Mouse (Mus musculus): ENCODE results near the gene Smc1a. TPM values are rescaled to one million over a fixed set of nuclear protein-coding genes. Genes with fewer than 3 reads are reported as not detected.
"Not testable (repeated sequence)": the region's sequence is repeated elsewhere in the genome, so short reads cannot be mapped to it uniquely, and the experiment has no call there.

The Smc1a gene
- polyA plus RNA-seq, 1 experiment = 111 TPM

DNA sequence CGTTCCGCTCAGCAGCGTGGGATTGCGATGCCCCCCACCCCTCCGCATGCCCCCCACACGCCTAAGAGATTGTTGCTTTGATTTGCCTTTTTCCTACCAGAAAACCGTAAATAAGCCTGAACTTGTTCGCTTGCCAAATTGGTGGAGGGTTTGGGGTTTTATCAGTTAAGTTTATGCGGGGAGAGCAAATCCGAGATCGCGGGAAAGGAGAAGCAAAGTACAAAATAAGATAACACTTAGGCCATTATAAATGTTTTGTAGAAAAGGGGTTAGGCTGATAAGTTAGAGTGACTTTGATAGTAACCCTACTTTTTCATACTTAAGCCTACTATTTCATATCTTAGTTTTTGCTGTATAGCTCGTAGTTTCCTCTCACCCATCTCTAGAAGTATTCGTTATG lies 958 bp downstream of the Smc1a start:
- Histone ChIP-seq H3K4me1 (ENCODE audit: control insufficient read depth, insufficient read depth, low read length) (no peaks in the 10 kb centered on the region; the same call in 1 of the 2 replicates), H3K27ac (ENCODE audit: control insufficient read depth, insufficient read depth, low read depth, low read length, poor library complexity) (peak overlapping the region; percentile 81), H3K4me3 (replicated peaks; ENCODE audit: control insufficient read depth, low read depth, low read length) (peak overlapping the region; percentile 74)
- WGBS = 14% methylated on average over 14 of the region's 14 CpGs
- TF ChIP-seq CTCF (IDR thresholded peaks at IDR 0.05; ENCODE audit: control insufficient read depth, insufficient read depth, low read length) (no peak), POLR2A (IDR thresholded peaks at IDR 0.05; ENCODE audit: borderline replicate concordance, control insufficient read depth, low read depth, low read length) (no peak)

GRCm38 (mm10) chrX:152019294-152019693 lies 3.1 kb downstream of the Smc1a start:
- TF ChIP-seq POLR2A (IDR thresholded peaks at IDR 0.05; ENCODE audit: borderline replicate concordance, control insufficient read depth, low read depth, low read length) (no peak), CTCF (IDR thresholded peaks at IDR 0.05; ENCODE audit: control insufficient read depth, insufficient read depth, low read length) (no peak)
- no peak overlapping the region for H3K4me3 ChIP-seq (replicated peaks; ENCODE audit: control insufficient read depth, low read depth, low read length)
- WGBS = 33% methylated on average over 2 of the region's 2 CpGs
- H3K27ac ChIP-seq (ENCODE audit: control insufficient read depth, insufficient read depth, low read depth, low read length, poor library complexity) = no peak overlapping the region
- H3K4me1 ChIP-seq (ENCODE audit: control insufficient read depth, insufficient read depth, low read length) = no peaks in the 10 kb centered on the region; the same call in 1 of the 2 replicates

DNA sequence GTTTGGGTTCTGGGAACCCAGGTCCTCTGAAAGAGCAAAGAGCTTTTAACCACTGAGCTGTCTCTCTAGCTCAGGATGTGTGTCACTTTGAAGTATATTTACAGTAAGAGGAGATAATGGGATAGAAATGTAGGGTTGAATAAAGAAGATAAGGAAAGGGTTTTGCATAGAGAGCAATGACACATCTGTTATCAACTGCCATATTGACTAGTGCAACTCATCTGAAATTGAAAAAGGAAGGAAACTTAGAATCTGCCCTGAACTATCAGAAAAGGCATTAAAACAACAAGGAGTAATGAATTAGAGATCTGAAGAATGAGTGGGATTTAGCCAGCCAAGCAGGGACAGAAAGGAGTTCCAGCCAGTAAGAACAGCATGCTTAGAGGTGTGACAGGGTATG lies 23.6 kb downstream of the Smc1a start:
- Histone ChIP-seq H3K4me3 (replicated peaks; ENCODE audit: control insufficient read depth, low read depth, low read length) (no peak overlapping the region), H3K27ac (ENCODE audit: control insufficient read depth, insufficient read depth, low read depth, low read length, poor library complexity) (no peak overlapping the region), H3K4me1 (ENCODE audit: control insufficient read depth, insufficient read depth, low read length) (no peaks in the 10 kb centered on the region)
- TF ChIP-seq POLR2A (IDR thresholded peaks at IDR 0.05; ENCODE audit: borderline replicate concordance, control insufficient read depth, low read depth, low read length) (no peak), CTCF (IDR thresholded peaks at IDR 0.05; ENCODE audit: control insufficient read depth, insufficient read depth, low read length) (no peak)

DNA sequence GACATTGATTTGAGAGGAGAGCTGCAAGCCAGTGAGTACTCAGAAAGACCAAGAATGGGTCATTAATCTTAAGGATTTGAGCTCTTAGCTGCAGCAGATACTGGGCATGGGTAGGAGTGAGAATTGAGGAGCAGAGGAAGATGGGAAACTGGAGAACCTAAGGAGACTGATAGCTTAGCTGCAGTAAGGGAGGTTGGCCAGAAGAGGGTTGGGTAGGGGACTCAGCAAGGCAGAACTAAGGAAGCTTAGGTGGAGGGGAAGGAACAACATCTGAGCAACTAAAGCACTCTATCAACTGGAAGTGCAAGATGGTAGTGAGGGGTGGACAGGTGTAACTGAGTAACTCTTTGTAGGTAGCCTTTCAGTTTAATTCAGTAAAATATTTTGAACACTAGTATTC lies 31.0 kb downstream of the Smc1a start:
- H3K4me1 ChIP-seq (ENCODE audit: control insufficient read depth, insufficient read depth, low read length) = no peaks in the 10 kb centered on the region
- H3K27ac ChIP-seq (ENCODE audit: control insufficient read depth, insufficient read depth, low read depth, low read length, poor library complexity) = no peak overlapping the region
- no peak overlapping the region for H3K4me3 ChIP-seq (replicated peaks; ENCODE audit: control insufficient read depth, low read depth, low read length)
- TF ChIP-seq POLR2A (IDR thresholded peaks at IDR 0.05; ENCODE audit: borderline replicate concordance, control insufficient read depth, low read depth, low read length) (no peak), CTCF (IDR thresholded peaks at IDR 0.05; ENCODE audit: control insufficient read depth, insufficient read depth, low read length) (no peak)

GRCm38 (mm10) chrX:152052546-152052945 lies 36.3 kb downstream of the Smc1a start:
- 51% methylated on average over 3 of the region's 3 CpGs for WGBS
- Histone ChIP-seq H3K4me3 (replicated peaks; ENCODE audit: control insufficient read depth, low read depth, low read length) (no peak overlapping the region), H3K4me1 (ENCODE audit: control insufficient read depth, insufficient read depth, low read length) (no peaks in the 10 kb centered on the region), H3K27ac (ENCODE audit: control insufficient read depth, insufficient read depth, low read depth, low read length, poor library complexity) (no peak overlapping the region)
- no peak for TF ChIP-seq CTCF (IDR thresholded peaks at IDR 0.05; ENCODE audit: control insufficient read depth, insufficient read depth, low read length)
- TF ChIP-seq POLR2A (IDR thresholded peaks at IDR 0.05; ENCODE audit: borderline replicate concordance, control insufficient read depth, low read depth, low read length) = no peak

DNA sequence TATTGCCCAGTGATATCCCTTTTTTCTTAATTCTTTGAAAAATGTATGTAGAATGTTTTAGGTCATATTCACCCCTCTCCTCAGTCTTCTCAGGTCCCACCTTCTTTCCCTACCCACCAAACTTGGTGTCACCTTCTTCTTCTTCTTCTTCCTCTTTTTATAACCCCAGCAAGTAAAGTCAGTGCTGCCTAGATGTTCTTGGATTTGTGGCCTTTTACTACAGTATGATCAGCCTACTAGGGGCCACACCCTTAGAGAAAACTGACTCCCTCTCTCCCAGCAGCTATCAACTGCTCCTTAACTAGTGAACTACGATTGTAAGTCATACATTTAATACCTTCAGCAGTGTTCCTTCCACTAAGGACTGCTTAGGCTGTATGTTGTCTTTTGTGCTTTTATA lies 37.9 kb downstream of the Smc1a start:
- TF ChIP-seq CTCF (IDR thresholded peaks at IDR 0.05; ENCODE audit: control insufficient read depth, insufficient read depth, low read length) (no peak), POLR2A (IDR thresholded peaks at IDR 0.05; ENCODE audit: borderline replicate concordance, control insufficient read depth, low read depth, low read length) (no peak)
- WGBS = 61% methylated on average over 1 of the region's 1 CpGs
- no peak overlapping the region for H3K4me3 ChIP-seq (replicated peaks; ENCODE audit: control insufficient read depth, low read depth, low read length)
- no peaks in the 10 kb centered on the region for H3K4me1 ChIP-seq (ENCODE audit: control insufficient read depth, insufficient read depth, low read length)
- H3K27ac ChIP-seq (ENCODE audit: control insufficient read depth, insufficient read depth, low read depth, low read length, poor library complexity) = no peak overlapping the region

GRCm38 (mm10) chrX:152065674-152066073 lies 49.4 kb downstream of the Smc1a start:
- WGBS = 4% methylated on average over 2 of the region's 2 CpGs
- no peaks in the 10 kb centered on the region; the same call in 1 of the 2 replicates for H3K4me1 ChIP-seq (ENCODE audit: control insufficient read depth, insufficient read depth, low read length)
- TF ChIP-seq POLR2A (IDR thresholded peaks at IDR 0.05; ENCODE audit: borderline replicate concordance, control insufficient read depth, low read depth, low read length) = no peak
- no peak for TF ChIP-seq CTCF (IDR thresholded peaks at IDR 0.05; ENCODE audit: control insufficient read depth, insufficient read depth, low read length)
- no peak overlapping the region for H3K4me3 ChIP-seq (replicated peaks; ENCODE audit: control insufficient read depth, low read depth, low read length)
- H3K27ac ChIP-seq (ENCODE audit: control insufficient read depth, insufficient read depth, low read depth, low read length, poor library complexity) = no peak overlapping the region

DNA sequence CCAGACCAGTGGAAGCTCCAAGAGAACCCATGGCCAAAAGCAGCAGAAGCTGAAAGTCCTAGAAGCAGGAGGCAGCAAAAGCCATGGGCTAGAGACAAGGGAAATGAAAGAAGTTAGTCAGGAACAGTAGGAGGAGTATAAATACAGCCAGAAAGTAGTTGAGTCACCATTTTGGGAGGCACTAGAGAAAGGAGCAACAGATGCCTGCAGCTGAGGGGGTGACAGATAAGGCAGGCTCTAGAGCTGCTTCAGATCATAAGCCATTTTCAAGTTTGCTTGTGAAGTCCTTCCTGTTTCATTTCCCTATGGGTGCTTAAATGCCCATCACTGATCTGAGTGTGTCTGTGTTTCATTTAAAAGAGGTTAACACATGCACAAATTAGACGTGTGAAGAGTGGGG lies 51.6 kb downstream of the Smc1a start:
- TF ChIP-seq POLR2A (IDR thresholded peaks at IDR 0.05; ENCODE audit: borderline replicate concordance, control insufficient read depth, low read depth, low read length) (no peak), CTCF (IDR thresholded peaks at IDR 0.05; ENCODE audit: control insufficient read depth, insufficient read depth, low read length) (no peak)
- Histone ChIP-seq H3K27ac (ENCODE audit: control insufficient read depth, insufficient read depth, low read depth, low read length, poor library complexity) (no peak overlapping the region), H3K4me3 (replicated peaks; ENCODE audit: control insufficient read depth, low read depth, low read length) (no peak overlapping the region), H3K4me1 (ENCODE audit: control insufficient read depth, insufficient read depth, low read length) (no peaks in the 10 kb centered on the region; the same call in 1 of the 2 replicates)
- WGBS = 34% methylated on average over 1 of the region's 1 CpGs

GRCm38 (mm10) chrX:152089832-152090614 lies 73.8 kb downstream of the Smc1a start:
- not testable (repeated sequence) for H3K27ac ChIP-seq (ENCODE audit: control insufficient read depth, insufficient read depth, low read depth, low read length, poor library complexity); H3K4me1 ChIP-seq (ENCODE audit: control insufficient read depth, insufficient read depth, low read length); H3K4me3 ChIP-seq (replicated peaks; ENCODE audit: control insufficient read depth, low read depth, low read length)
- WGBS = 51% methylated on average over 7 of the region's 7 CpGs

Data from bone marrow, adult 2 months (tissue).